Mouse (Mus musculus) adrenal gland, postnatal 4 days (tissue): ENCODE results near the gene Atpaf1. TPM values are rescaled to one million over a fixed set of nuclear protein-coding genes. Genes with fewer than 3 reads are reported as not detected.
A peak's percentile ranks its signal among the peaks of the same experiment; 100 is the strongest.

Source experiments
- DNase-seq, 2 experiments: peaks; one replicate each; pipeline ENCODE4 v3.0.0; 2021 to 2022; ENCODE audit warnings: low spot score in 2 of 2, mixed read lengths in 2 of 2
- long read RNA-seq, 2 experiments: library from polyadenylated mRNA; stranded (forward); transcript quantifications; one replicate each; pipeline ENCODE4 v2.0.0; 2021
- total RNA-seq, 2 experiments: library from RNA; stranded (reverse); gene quantifications; 2 replicates each; pipeline ENCODE4 v1.2.3; 2021

Atpaf1 gene
- 10 to 100 TPM; 63.0 to 68.3 TPM for total RNA-seq
- long read RNA-seq, experiment 1, transcript Atpaf1-203 (9 exons, 2,330 nt), result major isoform, 20 of 29 reads
- long read RNA-seq, experiment 1, partial matches to known transcripts, result 6 of 29 reads
- long read RNA-seq, experiment 1, other reads (novel, unspliced or antisense), result 3 of 29 reads
- long read RNA-seq, experiment 2, transcript Atpaf1-203 (9 exons, 2,330 nt), result major isoform, 56 of 83 reads
- long read RNA-seq, experiment 2, partial matches to known transcripts, result 10 of 83 reads
- long read RNA-seq, experiment 2, other reads (novel, unspliced or antisense), result 17 of 83 reads

GRCm38 (mm10) chr4:115784769-115785510, at the start of gene Atpaf1:
Gene Atpaf1 (plus strand): TSS chr4:115784812.
- DNase-seq, result peak; percentile 58 to 66

- no peak for DNase-seq
Observed at GRCm38 (mm10) chr4:115734867-115735266, 49.7 kb upstream of the Atpaf1 start.

- DNase-seq, result peak; percentile 97 to 98
Observed at GRCm38 (mm10) chr4:115737551-115738041, 47.0 kb upstream of the Atpaf1 start, which contains the start of gene Efcab14. Gene Efcab14 (plus strand): TSS chr4:115737744.

- no peak for DNase-seq
Observed at GRCm38 (mm10) chr4:115738481-115738985, 46.1 kb upstream of the Atpaf1 start.

- no peak for DNase-seq
Observed at GRCm38 (mm10) chr4:115742658-115743057, 42.0 kb upstream of the Atpaf1 start.

GRCm38 (mm10) chr4:115743096-115743495, 41.5 kb upstream of the Atpaf1 start:
- no peak for DNase-seq

GRCm38 (mm10) chr4:115748181-115748580, 36.4 kb upstream of the Atpaf1 start:
- no peak for DNase-seq

- no peak for DNase-seq
Observed at GRCm38 (mm10) chr4:115749336-115749735, 35.3 kb upstream of the Atpaf1 start.

GRCm38 (mm10) chr4:115754101-115754500, 30.5 kb upstream of the Atpaf1 start:
- DNase-seq, result no peak

- no peak for DNase-seq
Observed at GRCm38 (mm10) chr4:115754851-115755250, 29.8 kb upstream of the Atpaf1 start.

GRCm38 (mm10) chr4:115761206-115761605, 23.4 kb upstream of the Atpaf1 start:
- DNase-seq, result peak in 1 of 2 experiments; percentile 31

- DNase-seq, result no peak
Observed at GRCm38 (mm10) chr4:115764581-115764980, 20.0 kb upstream of the Atpaf1 start.

- no peak for DNase-seq
Observed at GRCm38 (mm10) chr4:115767647-115768467, 16.8 kb upstream of the Atpaf1 start.

- DNase-seq, result no peak
Observed at GRCm38 (mm10) chr4:115775056-115775455, 9.6 kb upstream of the Atpaf1 start.

- no peak for DNase-seq
Observed at GRCm38 (mm10) chr4:115777627-115778026, 7.0 kb upstream of the Atpaf1 start.

- no peak for DNase-seq
Observed at GRCm38 (mm10) chr4:115780269-115780668, 4.3 kb upstream of the Atpaf1 start.

GRCm38 (mm10) chr4:115780918-115781317, 3.7 kb upstream of the Atpaf1 start, which contains the start of gene Tex38:
Gene Tex38 (minus strand): TSS chr4:115781018.
- no peak for DNase-seq

GRCm38 (mm10) chr4:115782026-115782805, 2.4 kb upstream of the Atpaf1 start:
- no peak for DNase-seq

- no peak for DNase-seq
Observed at GRCm38 (mm10) chr4:115785511-115786034, 961 bp downstream of the Atpaf1 start.

- DNase-seq, result no peak
Observed at GRCm38 (mm10) chr4:115790864-115791263, 6.3 kb downstream of the Atpaf1 start.
